Mouse (Mus musculus): ENCODE measurements around the gene Lpar3. TPM values are rescaled to one million over a fixed set of nuclear protein-coding genes. Genes with fewer than 3 reads are reported as not detected.

Gene Lpar3
- polyA plus RNA-seq, 1 experiment, result not detected

DNA sequence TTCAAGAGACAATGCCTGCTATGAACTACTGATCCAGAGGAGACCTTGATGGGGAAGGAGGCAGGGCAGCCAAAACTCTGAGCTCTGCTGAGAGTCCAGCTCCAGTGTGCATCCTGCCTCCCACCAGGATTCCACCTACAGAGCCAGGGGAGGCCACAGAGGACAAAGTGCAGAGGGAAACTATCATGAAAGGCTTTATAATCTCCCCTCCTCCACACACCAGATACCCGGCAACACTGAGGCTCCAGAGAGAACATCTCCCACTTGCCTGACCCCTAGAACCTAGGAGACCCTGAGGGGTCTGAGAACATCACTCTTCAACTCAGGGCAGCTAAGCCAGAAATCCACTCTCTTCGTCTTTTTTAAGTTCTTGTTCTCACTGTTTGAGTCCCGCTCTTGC is 71.2 kb downstream of the Lpar3 start:
- Histone ChIP-seq H3K4me1 (ENCODE audit: control insufficient read depth, insufficient read depth, low read length) (no peaks in the 10 kb centered on the region), H3K27ac (ENCODE audit: control insufficient read depth, insufficient read depth, low read depth, low read length, poor library complexity) (no peak overlapping the region), H3K4me3 (replicated peaks; ENCODE audit: control insufficient read depth, low read depth, low read length) (no peak overlapping the region)
- TF ChIP-seq POLR2A (IDR thresholded peaks at IDR 0.05; ENCODE audit: borderline replicate concordance, control insufficient read depth, low read depth, low read length), result no peak
- TF ChIP-seq CTCF (IDR thresholded peaks at IDR 0.05; ENCODE audit: control insufficient read depth, insufficient read depth, low read length), result no peak
- WGBS, result 77% methylated on average over 3 of the region's 3 CpGs

DNA sequence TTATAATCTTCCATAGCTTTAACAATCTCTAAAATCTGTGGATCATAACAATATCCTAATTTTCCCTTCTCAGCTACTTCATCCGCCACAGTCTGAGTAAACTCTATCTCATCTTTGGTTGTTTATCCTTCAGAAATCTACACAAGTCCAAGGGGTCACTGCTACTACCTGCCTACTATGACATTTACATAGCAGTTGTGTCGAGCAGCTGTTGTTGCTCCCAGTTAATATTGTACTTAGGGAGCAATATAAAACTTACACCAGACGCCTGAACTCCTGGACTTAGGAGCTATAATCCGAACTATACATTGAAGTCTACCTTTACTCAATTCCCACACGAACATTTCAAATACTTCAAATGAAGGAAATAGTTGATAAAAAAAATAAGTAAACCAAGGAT is 71.8 kb downstream of the Lpar3 start:
- TF ChIP-seq CTCF (IDR thresholded peaks at IDR 0.05; ENCODE audit: control insufficient read depth, insufficient read depth, low read length) (no peak), POLR2A (IDR thresholded peaks at IDR 0.05; ENCODE audit: borderline replicate concordance, control insufficient read depth, low read depth, low read length) (no peak)
- H3K27ac ChIP-seq (ENCODE audit: control insufficient read depth, insufficient read depth, low read depth, low read length, poor library complexity), result no peak overlapping the region
- H3K4me3 ChIP-seq (replicated peaks; ENCODE audit: control insufficient read depth, low read depth, low read length), result no peak overlapping the region
- whole genome bisulfite sequencing, result 76% methylated on average over 5 of the region's 5 CpGs
- H3K4me1 ChIP-seq (ENCODE audit: control insufficient read depth, insufficient read depth, low read length), result no peaks in the 10 kb centered on the region

DNA sequence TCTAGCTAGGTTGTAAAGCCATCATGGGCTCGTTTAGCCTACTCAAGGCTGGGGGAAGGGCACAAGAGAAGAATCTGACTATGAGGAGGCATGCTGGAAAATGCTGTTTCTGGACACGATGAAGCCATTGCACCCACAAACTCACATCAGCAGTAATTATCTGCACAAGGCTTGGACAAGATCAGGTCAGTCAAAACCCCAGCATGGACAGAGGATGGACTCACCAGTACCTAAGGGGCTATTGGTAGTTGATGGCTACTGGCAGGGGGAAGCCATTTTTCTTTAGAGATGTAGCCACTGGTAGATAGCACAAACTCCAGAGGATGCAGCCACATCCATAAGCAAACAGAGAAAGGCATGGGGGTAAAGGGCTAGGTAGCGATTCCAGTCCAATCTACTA is 81.7 kb downstream of the Lpar3 start:
- 76% methylated on average over 3 of the region's 3 CpGs for WGBS
- H3K4me3 ChIP-seq (replicated peaks; ENCODE audit: control insufficient read depth, low read depth, low read length), result no peak overlapping the region
- TF ChIP-seq CTCF (IDR thresholded peaks at IDR 0.05; ENCODE audit: control insufficient read depth, insufficient read depth, low read length), result no peak
- TF ChIP-seq POLR2A (IDR thresholded peaks at IDR 0.05; ENCODE audit: borderline replicate concordance, control insufficient read depth, low read depth, low read length), result no peak
- H3K27ac ChIP-seq (ENCODE audit: control insufficient read depth, insufficient read depth, low read depth, low read length, poor library complexity), result no peak overlapping the region
- no peaks in the 10 kb centered on the region for H3K4me1 ChIP-seq (ENCODE audit: control insufficient read depth, insufficient read depth, low read length)

DNA sequence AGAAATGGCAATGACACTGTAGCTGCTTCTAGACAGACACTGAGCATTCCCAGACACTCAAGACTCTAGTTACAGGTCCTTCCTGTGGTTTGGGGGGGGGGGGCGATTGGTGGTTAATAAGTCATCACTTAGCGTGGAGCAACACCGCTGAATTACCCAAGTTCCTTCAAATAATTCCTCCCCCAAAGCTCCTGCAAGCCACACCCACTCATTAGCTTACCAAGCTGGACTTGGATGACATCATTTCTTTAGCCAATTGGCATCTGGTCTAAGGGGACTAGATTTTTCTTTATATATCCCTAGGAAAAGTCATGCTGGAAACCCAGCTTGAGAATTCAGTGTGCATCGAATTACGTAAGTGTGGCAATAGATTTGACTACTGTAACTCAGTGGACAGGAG is 82.4 kb downstream of the Lpar3 start:
- TF ChIP-seq POLR2A (IDR thresholded peaks at IDR 0.05; ENCODE audit: borderline replicate concordance, control insufficient read depth, low read depth, low read length) (no peak), CTCF (IDR thresholded peaks at IDR 0.05; ENCODE audit: control insufficient read depth, insufficient read depth, low read length) (no peak)
- no peak overlapping the region for H3K27ac ChIP-seq (ENCODE audit: control insufficient read depth, insufficient read depth, low read depth, low read length, poor library complexity)
- WGBS, result 25% methylated on average over 5 of the region's 5 CpGs

DNA sequence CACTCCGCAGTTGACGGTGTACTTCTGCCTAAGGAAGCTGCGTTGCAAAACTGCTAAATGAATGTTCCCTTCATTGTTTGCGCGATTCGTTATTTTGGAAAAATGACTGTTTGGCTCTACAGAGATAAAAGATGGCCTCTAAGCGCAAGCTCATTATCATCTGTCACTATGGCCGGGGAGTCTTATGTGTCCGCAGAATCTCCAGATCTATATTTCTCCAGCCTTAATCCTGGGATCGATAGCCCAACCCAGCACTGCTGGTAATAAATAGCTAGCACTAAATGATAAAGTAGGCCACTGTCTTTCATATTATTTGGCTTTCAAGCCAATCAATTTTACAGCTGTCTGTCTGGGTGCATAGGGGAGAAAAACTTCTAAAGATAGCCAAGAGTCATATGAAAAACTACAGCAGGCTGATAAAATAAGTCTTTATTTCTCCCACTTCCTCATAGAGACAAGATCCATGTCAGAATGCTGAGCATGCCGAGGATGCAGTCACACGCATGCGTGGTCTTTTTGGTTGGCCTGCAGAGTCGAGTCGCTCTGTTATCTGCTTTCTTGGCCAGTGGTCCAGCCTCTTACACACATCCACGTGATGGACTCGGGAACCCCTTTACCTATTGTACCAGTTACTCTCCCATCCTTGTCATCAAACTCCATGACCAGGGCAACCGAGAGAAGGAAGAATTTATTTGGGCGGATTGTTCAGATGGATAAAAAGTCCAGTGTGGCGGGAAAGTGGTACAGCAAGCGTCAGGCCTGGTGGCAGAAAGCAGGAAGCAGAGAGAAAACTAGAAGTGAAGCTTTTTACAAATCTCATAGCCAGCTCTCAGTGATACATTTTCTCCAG is 84.0 kb downstream of the Lpar3 start:
- no peak overlapping the region for H3K4me3 ChIP-seq (replicated peaks; ENCODE audit: control insufficient read depth, low read depth, low read length)
- TF ChIP-seq POLR2A (IDR thresholded peaks at IDR 0.05; ENCODE audit: borderline replicate concordance, control insufficient read depth, low read depth, low read length), result no peak
- no peak for TF ChIP-seq CTCF (IDR thresholded peaks at IDR 0.05; ENCODE audit: control insufficient read depth, insufficient read depth, low read length)
- 83% methylated on average over 21 of the region's 21 CpGs for whole genome bisulfite sequencing
- no peaks in the 10 kb centered on the region for H3K4me1 ChIP-seq (ENCODE audit: control insufficient read depth, insufficient read depth, low read length)
- no peak overlapping the region for H3K27ac ChIP-seq (ENCODE audit: control insufficient read depth, insufficient read depth, low read depth, low read length, poor library complexity)

More for the DNA sequence above, 82.4 kb downstream of the Lpar3 start:
- Histone ChIP-seq H3K4me1 (ENCODE audit: control insufficient read depth, insufficient read depth, low read length) (no peaks in the 10 kb centered on the region), H3K4me3 (replicated peaks; ENCODE audit: control insufficient read depth, low read depth, low read length) (no peak overlapping the region)

DNA sequence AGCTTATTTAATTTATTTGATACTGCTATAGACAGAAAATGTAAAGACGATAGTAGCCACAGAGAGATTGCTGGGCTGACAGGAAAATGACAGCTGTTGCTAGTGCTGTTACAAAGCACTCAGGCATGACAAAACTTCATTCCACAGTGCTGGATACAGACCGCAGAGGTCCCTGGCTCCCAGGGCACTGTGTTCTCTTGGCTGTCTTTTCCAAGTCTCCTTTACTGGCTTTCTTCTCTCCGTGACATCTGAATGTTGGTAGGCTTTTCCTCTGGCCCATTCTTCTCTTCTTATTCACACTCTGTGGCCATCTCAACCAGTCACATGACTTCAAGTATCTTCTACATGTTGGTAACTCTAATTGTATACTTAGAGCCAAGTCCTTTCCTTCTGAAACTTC is 86.6 kb downstream of the Lpar3 start:
- Histone ChIP-seq H3K4me3 (replicated peaks; ENCODE audit: control insufficient read depth, low read depth, low read length) (no peak overlapping the region), H3K27ac (ENCODE audit: control insufficient read depth, insufficient read depth, low read depth, low read length, poor library complexity) (no peak overlapping the region), H3K4me1 (ENCODE audit: control insufficient read depth, insufficient read depth, low read length) (no peaks in the 10 kb centered on the region)
- whole genome bisulfite sequencing, result 81% methylated on average over 3 of the region's 3 CpGs
- TF ChIP-seq CTCF (IDR thresholded peaks at IDR 0.05; ENCODE audit: control insufficient read depth, insufficient read depth, low read length) (no peak), POLR2A (IDR thresholded peaks at IDR 0.05; ENCODE audit: borderline replicate concordance, control insufficient read depth, low read depth, low read length) (no peak)

DNA sequence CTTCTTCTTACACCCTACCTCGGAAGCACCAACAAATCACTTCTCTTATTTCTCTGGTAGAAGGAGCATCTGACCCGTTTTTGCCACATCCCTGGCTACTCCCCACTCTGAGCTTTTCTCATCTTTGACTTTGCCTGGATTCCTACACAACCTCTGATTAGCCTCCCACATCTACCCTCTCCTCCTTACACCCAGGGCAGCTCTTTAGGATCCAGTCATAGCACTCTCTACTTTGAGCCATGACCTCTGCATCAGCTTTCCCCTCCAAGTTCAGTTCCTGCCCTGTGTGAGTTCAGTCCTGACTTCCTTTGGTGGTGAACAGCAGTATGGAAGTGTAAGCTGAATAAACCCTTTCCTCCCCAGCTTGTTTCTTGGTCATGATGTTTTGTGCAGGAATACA is 87.1 kb downstream of the Lpar3 start:
- WGBS, result 58% methylated on average over 2 of the region's 2 CpGs
- Histone ChIP-seq H3K27ac (ENCODE audit: control insufficient read depth, insufficient read depth, low read depth, low read length, poor library complexity) (no peak overlapping the region), H3K4me1 (ENCODE audit: control insufficient read depth, insufficient read depth, low read length) (no peaks in the 10 kb centered on the region), H3K4me3 (replicated peaks; ENCODE audit: control insufficient read depth, low read depth, low read length) (no peak overlapping the region)
- TF ChIP-seq POLR2A (IDR thresholded peaks at IDR 0.05; ENCODE audit: borderline replicate concordance, control insufficient read depth, low read depth, low read length) (no peak), CTCF (IDR thresholded peaks at IDR 0.05; ENCODE audit: control insufficient read depth, insufficient read depth, low read length) (no peak)

DNA sequence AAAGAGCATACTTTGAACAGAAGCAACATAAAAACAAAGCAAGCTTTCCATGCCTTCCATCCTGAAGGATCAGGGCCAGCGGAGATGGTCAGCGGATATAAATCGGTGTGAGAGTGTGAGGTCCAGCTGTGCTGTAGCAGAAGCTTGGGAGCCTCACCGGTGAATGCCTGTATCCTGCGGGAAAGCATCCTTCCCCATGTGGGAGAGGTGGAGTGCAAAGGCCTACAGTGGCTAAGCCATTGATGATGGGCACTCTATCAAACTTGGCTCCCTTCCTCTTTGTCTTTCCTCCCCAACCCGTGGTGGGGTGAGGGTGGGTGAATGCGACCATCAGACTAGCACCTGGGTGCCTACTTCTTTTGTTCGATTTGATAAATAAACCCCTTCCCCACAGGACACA is 88.8 kb downstream of the Lpar3 start:
- Histone ChIP-seq H3K4me3 (replicated peaks; ENCODE audit: control insufficient read depth, low read depth, low read length) (no peak overlapping the region), H3K27ac (ENCODE audit: control insufficient read depth, insufficient read depth, low read depth, low read length, poor library complexity) (no peak overlapping the region), H3K4me1 (ENCODE audit: control insufficient read depth, insufficient read depth, low read length) (no peaks in the 10 kb centered on the region)
- 75% methylated on average over 8 of the region's 8 CpGs for WGBS
- TF ChIP-seq CTCF (IDR thresholded peaks at IDR 0.05; ENCODE audit: control insufficient read depth, insufficient read depth, low read length) (no peak), POLR2A (IDR thresholded peaks at IDR 0.05; ENCODE audit: borderline replicate concordance, control insufficient read depth, low read depth, low read length) (no peak)
